Mouse (Mus musculus): ENCODE results near the gene Phf11c.

GRCm38 (mm10) chr14:59437398-59437797 is 42.2 kb upstream of the Phf11c start:
- TF ChIP-seq POLR2A (IDR thresholded peaks at IDR 0.05; ENCODE audit: borderline replicate concordance, control insufficient read depth, low read depth, low read length) (no peak), CTCF (IDR thresholded peaks at IDR 0.05; ENCODE audit: control insufficient read depth, insufficient read depth, low read length) (no peak)
